Mouse (Mus musculus): ENCODE measurements at regions not wholly inside any gene's neighbourhood (a gene's known extent, or its start where the extent isn't known, plus 50 kb on each side); places are given as distances from the start of the nearest gene placed in this dataset.

DNA sequence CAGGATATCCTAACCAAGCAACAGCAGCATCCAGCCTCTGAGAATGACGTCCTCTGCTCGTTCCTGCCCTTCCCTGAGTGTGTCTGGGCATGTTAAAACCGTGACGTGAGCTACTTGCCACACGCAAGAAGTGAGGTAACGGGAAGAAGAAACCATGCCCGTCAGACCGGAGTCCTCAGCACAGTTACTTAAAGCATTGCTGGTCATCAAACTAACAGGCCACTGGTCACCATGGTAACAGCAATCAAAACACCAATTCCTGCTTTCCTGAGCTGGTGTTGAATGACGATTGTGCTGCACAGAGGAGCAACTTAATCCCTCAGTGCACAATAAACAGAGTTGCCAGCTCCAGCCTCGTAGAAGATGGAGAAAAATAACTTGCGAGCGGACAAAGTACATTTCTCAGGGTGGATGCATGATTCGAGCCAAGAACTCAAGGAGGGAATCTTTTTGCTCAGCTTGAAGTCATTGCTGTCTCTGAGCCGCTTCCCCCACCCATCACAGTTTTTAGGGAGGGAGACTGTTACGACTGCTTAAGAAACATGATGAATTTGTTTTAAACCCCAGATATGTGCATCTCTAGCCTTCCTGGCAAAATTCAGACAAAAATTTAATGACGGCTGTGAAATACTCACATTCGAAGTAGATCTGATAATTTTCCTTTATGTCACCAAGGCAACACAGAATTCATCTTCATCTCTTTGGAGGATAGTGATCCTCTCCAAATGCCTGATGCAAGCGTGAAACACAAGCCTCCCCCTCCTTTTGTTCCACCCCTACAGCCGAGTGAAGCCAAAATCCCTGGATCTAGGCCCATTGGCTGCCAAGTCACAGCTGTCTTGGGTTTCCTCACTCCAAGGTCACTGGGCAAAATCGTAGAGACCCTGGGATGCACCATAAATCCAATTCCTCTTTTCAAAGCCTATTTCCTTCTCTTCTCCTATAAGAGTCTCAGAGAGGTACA, 95.6 kb upstream of the Gm26657 start:
- Histone ChIP-seq H3K36me3 (no peaks in the 10 kb centered on the region), H3K4me2 (replicated peaks) (peak overlapping the region; percentile 50), H3K9ac (no peak overlapping the region), H3K27me3 (no peaks in the 10 kb centered on the region), H3K4me3 (peak overlapping the region; percentile 17), H3K9me3 (no peaks in the 10 kb centered on the region), H3K4me1 (peaks cover 24% of the 10 kb centered on the region), H3K27ac (peak overlapping the region; percentile 73)
- ATAC-seq (ENCODE audit: low FRiP score, low read depth): peak; percentile 85
- 19% methylated on average over 20 of the region's 20 CpGs for WGBS

DNA sequence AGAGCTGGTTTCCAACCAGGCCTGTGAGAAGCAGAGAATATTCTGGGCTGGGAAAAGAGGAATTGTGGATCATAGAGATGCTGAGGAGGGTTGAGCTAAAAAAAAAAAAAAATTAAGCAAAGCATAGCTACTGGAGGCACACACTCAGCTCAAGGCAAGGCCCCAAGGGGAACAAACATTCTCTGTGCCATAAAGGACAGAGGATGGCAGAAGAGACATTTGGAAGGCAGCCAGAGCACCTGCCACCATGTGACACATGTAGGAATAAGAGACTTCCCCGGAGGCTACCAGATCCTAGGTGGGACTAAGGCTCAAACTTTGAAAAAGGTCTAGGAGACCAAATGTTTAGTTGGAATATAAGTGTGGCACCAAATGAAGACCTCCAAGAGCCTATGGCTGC, 96.4 kb upstream of the Gm26657 start:
- Histone ChIP-seq H3K4me3 (no peak overlapping the region), H3K9me3 (no peaks in the 10 kb centered on the region), H3K27me3 (no peaks in the 10 kb centered on the region), H3K4me2 (replicated peaks) (peak overlapping the region; percentile 50; the same call in 1 of the 2 replicates), H3K4me1 (peaks cover 32% of the 10 kb centered on the region), H3K9ac (no peak overlapping the region), H3K36me3 (no peaks in the 10 kb centered on the region), H3K27ac (peak overlapping the region; percentile 73)
- WGBS: 80% methylated on average over 1 of the region's 1 CpGs
- ATAC-seq (ENCODE audit: low FRiP score, low read depth): no peak

DNA sequence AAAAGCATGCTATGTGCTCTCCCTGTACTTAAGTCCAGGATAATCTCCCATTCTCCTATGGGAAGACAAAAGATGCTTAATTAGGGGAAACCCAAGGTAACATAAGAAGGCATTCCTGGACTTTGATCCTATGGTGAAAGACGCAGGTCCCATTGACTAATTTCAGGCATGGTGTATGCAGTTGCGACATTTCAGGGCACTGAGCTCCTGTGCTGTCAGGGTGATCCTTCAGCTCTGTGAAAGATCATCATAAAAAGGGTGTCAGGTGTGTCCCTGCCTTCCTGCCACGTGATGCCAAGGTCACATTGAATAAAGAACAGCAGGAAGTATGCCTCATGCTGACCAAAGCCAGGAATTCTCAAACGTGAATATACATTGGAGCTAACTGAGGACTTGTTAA, 100.2 kb upstream of the Gm26657 start:
- H3K36me3 ChIP-seq: no peaks in the 10 kb centered on the region
- H3K4me3 ChIP-seq: no peak overlapping the region
- 59% methylated on average over 4 of the region's 4 CpGs for WGBS
- H3K27me3 ChIP-seq: no peaks in the 10 kb centered on the region
- H3K4me1 ChIP-seq: peaks cover 45% of the 10 kb centered on the region
- H3K4me2 ChIP-seq (replicated peaks): no peak overlapping the region
- no peak for ATAC-seq (ENCODE audit: low FRiP score, low read depth)
- no peaks in the 10 kb centered on the region for H3K9me3 ChIP-seq
- H3K9ac ChIP-seq: no peak overlapping the region
- H3K27ac ChIP-seq: no peak overlapping the region

DNA sequence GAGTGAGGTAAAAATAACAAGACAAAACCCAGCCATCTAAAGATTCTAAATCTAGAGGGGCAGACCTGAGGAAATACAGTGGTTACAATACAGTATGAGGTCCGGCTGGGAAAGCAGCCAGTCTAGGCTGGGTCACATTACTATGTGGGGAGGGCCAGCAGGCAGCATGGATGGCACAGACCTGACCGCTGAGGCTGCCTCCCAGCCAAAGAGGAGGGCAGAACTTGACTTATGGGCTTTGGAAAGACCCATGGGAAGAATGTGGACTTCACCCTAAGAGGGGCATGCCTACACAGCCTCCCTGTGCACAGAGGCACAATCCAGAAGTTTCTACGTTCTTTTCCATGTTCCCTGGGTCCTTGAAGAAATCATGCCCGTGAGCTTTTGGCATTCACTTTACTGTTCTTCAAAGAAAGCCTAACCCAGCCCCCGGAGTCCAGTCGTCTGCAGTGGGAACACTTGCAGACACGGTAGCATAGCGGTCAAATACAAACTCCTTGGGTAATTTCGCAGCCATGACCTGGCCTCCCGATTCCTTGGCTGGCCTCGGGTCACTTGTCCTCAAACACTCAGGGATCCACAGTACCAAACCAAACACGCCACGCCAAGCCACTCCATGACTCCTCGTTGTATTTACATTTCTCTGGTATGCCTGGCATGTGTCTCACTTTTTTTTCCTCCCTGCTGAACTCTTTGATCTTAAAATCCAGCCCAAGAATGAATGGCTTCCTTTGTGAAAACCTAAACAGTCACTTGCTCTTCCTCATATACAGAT, 101.0 kb upstream of the Gm26657 start:
- H3K36me3 ChIP-seq: no peaks in the 10 kb centered on the region
- 41% methylated on average over 14 of the region's 14 CpGs for WGBS
- no peaks in the 10 kb centered on the region for H3K9me3 ChIP-seq
- H3K27me3 ChIP-seq: no peaks in the 10 kb centered on the region
- H3K4me2 ChIP-seq (replicated peaks): 0 out of 2 replicates have a peak overlapping the region, but pooled peaks have one; percentile 20
- peak overlapping the region; percentile 67 for H3K27ac ChIP-seq
- H3K4me3 ChIP-seq: no peak overlapping the region
- 0 out of 2 replicates have a peak overlapping the region, but pooled peaks have one; percentile 2 for H3K9ac ChIP-seq
- ATAC-seq (ENCODE audit: low FRiP score, low read depth): no peak
- H3K4me1 ChIP-seq: peaks cover 41% of the 10 kb centered on the region

DNA sequence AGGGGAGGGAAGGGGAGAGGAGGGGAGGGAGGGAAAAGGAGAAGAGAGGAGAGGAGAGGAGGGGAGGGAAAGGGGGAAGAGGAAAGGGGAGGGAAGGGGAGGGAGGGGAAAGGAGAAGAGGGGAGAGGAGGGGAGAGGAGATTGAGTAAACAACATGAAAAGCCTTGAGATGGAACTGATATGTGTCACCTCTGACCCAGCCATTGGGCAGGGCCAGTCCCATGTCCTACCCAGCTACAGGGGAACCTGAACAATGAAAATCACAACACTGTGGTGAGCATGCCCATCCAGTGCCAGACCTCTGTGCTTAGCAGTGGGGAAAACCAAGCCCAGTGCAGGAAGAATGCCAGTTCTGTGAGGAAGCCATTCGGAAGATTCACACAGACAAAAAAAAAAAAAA, 103.6 kb upstream of the Gm26657 start:
- no peaks in the 10 kb centered on the region for H3K36me3 ChIP-seq
- no peak overlapping the region for H3K4me3 ChIP-seq
- no peak overlapping the region for H3K4me2 ChIP-seq (replicated peaks)
- ATAC-seq (ENCODE audit: low FRiP score, low read depth): no peak
- no peak overlapping the region for H3K9ac ChIP-seq
- no peaks in the 10 kb centered on the region for H3K27me3 ChIP-seq
- no peak overlapping the region for H3K27ac ChIP-seq
- 96% methylated on average over 1 of the region's 1 CpGs for WGBS
- no peaks in the 10 kb centered on the region for H3K9me3 ChIP-seq
- peaks cover 39% of the 10 kb centered on the region for H3K4me1 ChIP-seq

DNA sequence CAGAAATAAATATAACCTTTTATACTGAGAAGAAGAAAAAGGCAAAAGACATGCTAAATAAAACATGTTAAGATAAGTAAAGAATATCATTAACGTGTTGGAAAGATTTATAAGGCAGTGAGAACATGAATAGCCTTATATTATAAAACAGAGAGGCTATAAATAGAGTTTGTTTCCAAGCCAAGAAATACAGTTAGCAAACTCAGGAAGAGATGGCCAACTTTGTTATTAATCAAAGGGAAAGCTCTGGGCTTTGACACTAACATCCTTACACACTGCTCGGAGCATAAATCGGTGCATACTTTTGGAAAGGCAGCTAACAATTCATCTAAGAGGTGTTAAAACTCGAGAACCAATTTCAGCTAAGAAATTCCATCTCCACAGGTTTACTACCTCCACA, 106.3 kb upstream of the Gm26657 start:
- H3K4me1 ChIP-seq: peaks cover 38% of the 10 kb centered on the region
- no peaks in the 10 kb centered on the region for H3K27me3 ChIP-seq
- no peak for ATAC-seq (ENCODE audit: low FRiP score, low read depth)
- no peaks in the 10 kb centered on the region for H3K36me3 ChIP-seq
- H3K9ac ChIP-seq: no peak overlapping the region
- H3K4me3 ChIP-seq: no peak overlapping the region
- H3K9me3 ChIP-seq: no peaks in the 10 kb centered on the region
- no peak overlapping the region for H3K27ac ChIP-seq
- 52% methylated on average over 4 of the region's 4 CpGs for WGBS
- no peak overlapping the region for H3K4me2 ChIP-seq (replicated peaks)

DNA sequence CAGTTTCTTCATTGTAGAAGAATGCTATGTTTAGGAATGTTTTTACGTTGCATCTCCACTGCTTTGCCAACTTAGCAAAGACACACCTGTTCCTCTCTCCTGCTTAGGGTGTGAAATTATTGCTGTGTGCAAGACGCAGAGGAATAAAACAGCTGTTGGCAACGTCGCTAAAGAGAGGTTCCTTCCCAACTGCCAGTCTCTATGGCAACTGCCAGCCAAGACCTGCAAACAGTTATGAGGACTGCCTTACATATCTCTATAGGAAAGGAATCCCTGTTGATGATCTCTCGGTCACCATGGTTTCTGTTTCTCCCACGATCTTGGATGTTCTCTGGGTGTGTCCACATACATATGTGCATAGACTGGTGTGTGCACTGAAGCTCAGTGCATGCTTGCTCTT, 109.6 kb upstream of the Gm26657 start:
- Histone ChIP-seq H3K9me3 (no peaks in the 10 kb centered on the region), H3K9ac (no peak overlapping the region), H3K4me1 (peaks cover 21% of the 10 kb centered on the region), H3K4me3 (no peak overlapping the region), H3K27me3 (no peaks in the 10 kb centered on the region), H3K27ac (no peak overlapping the region), H3K36me3 (no peaks in the 10 kb centered on the region), H3K4me2 (replicated peaks) (no peak overlapping the region)
- peak; percentile 54 for ATAC-seq (ENCODE audit: low FRiP score, low read depth)
- WGBS: 55% methylated on average over 6 of the region's 6 CpGs

DNA sequence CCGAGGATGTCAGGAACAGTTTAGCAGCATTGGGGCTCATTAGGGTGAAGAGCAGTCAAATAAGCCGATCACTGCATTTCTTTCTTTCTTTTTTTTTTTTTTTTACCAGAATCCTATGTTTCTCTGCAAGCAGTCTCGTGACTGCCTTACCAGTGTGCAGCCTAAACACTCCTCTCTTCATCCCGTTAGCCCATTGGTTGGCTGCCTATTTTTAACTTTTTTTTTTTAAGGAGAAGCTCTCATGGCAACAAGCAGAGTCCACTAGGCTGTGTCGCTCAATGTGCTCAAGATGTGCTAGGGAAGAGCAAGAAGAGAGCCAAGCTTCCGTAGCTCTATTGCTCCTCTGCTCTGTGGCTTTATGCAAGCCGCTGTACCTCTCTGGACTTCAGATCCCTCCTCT, 112.7 kb upstream of the Gm26657 start:
- H3K36me3 ChIP-seq: no peaks in the 10 kb centered on the region
- no peak overlapping the region for H3K4me2 ChIP-seq (replicated peaks)
- no peak for ATAC-seq (ENCODE audit: low FRiP score, low read depth)
- no peaks in the 10 kb centered on the region for H3K27me3 ChIP-seq
- no peak overlapping the region for H3K4me3 ChIP-seq
- H3K27ac ChIP-seq: no peak overlapping the region
- no peak overlapping the region for H3K9ac ChIP-seq
- WGBS: 59% methylated on average over 7 of the region's 7 CpGs
- no peaks in the 10 kb centered on the region for H3K9me3 ChIP-seq
- H3K4me1 ChIP-seq: peaks cover 13% of the 10 kb centered on the region; the same call in 1 of the 2 replicates

DNA sequence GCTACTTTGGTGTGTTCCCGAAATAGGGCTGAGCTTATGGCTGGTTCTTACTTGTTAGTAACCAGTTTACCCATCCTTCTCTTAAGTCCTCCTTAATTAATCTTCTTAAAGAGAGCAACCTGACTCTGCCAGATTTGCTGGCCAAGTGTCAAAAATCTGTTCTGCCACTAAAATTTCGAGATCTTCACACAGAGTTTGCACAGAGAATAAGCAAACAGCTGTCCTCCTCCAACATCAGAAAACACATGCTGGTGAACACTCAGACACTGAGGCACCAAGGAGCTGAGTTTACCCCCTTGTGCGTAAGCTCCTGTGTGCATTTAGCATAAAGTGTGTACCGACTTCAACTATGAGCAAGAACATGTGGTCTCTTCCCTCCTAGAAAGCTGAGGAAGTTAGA, 118.1 kb upstream of the Gm26657 start:
- Histone ChIP-seq H3K4me3 (no peak overlapping the region), H3K4me1 (no peaks in the 10 kb centered on the region), H3K4me2 (replicated peaks) (no peak overlapping the region), H3K9ac (no peak overlapping the region), H3K27me3 (no peaks in the 10 kb centered on the region), H3K27ac (no peak overlapping the region), H3K36me3 (no peaks in the 10 kb centered on the region), H3K9me3 (no peaks in the 10 kb centered on the region)
- 76% methylated on average over 4 of the region's 4 CpGs for WGBS
- no peak for ATAC-seq (ENCODE audit: low FRiP score, low read depth)

DNA sequence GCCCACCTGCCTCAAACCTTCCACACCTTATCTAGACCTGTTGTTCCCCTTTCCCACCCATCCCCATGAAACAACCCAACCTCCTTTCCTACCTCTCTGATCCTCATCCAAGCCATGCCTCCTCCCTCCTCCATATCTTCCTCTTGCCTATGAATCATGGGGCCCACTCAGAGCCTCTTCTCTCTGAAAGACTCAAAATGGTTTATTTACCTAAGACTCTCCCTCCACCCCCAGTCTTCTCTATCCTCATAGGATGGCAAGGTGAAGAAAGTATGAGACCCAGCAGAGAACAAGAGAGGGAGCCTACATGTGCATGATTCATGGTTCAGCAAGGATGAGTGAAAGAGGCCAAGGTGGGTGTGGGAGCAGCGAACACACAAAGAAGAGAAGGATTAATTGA, 118.5 kb upstream of the Gm26657 start:
- no peak for ATAC-seq (ENCODE audit: low FRiP score, low read depth)
- Histone ChIP-seq H3K9me3 (no peaks in the 10 kb centered on the region), H3K4me2 (replicated peaks) (no peak overlapping the region), H3K4me1 (no peaks in the 10 kb centered on the region), H3K36me3 (no peaks in the 10 kb centered on the region), H3K27ac (no peak overlapping the region), H3K9ac (no peak overlapping the region), H3K27me3 (no peaks in the 10 kb centered on the region), H3K4me3 (no peak overlapping the region)
- 82% methylated on average over 1 of the region's 1 CpGs for WGBS

DNA sequence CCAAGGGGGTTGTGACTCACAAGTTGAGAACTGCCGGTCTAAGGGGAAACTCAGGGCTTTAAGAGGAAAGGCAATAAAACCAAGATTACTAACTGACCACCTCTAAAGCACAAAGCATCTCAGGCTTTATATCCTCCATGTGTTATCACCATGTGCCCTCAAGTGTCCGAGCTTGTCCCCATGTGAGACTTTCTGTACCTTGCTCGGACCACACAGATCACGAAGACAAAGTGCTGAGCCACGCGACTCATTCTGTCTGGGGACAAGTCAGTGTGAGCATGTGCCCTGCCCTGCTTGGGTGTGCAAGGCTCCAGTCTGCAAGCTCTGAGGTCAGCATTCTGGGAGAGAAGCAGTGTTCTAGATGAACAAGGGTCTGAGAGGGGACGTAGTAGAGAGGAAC, 119.2 kb upstream of the Gm26657 start:
- Histone ChIP-seq H3K27ac (no peak overlapping the region), H3K9ac (no peak overlapping the region), H3K9me3 (no peaks in the 10 kb centered on the region), H3K4me2 (replicated peaks) (no peak overlapping the region), H3K4me3 (no peak overlapping the region), H3K36me3 (no peaks in the 10 kb centered on the region), H3K27me3 (no peaks in the 10 kb centered on the region), H3K4me1 (no peaks in the 10 kb centered on the region)
- 79% methylated on average over 7 of the region's 7 CpGs for WGBS
- ATAC-seq (ENCODE audit: low FRiP score, low read depth): no peak

DNA sequence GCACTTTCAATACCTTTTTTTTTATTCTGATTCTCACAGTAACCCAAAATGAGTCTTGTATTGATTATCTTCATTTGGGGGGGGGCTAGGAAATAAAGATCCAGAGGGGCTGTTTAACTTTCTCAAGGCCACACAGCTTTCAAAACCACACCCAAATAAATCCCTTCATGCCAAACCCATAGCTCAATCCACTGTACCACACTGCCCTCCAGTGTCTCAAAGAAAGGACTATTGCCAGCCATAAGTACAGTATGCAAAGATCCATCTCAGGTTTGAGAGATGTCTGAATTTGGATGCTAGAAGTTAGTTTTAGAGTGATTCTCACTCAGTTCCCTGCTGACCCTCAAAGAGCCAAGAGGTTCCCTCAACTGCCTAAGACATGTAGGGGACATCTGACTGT, 120.1 kb upstream of the Gm26657 start:
- Histone ChIP-seq H3K27ac (no peak overlapping the region), H3K9ac (no peak overlapping the region), H3K36me3 (no peaks in the 10 kb centered on the region), H3K4me3 (no peak overlapping the region), H3K4me1 (no peaks in the 10 kb centered on the region), H3K9me3 (no peaks in the 10 kb centered on the region), H3K27me3 (no peaks in the 10 kb centered on the region), H3K4me2 (replicated peaks) (no peak overlapping the region)
- ATAC-seq (ENCODE audit: low FRiP score, low read depth): no peak

Data from limb, embryonic 13.5 days (tissue).